Comparison of ENCODE assay signal across 9 mouse cellular contexts in genomic region chr5:102692487-102692886, GRCm38 (mm10).
DNase-seq lines count a peak whose midpoint lies in the region; ATAC-seq and TF ChIP-seq lines count a peak whose summit lies in the region.
"Had no signal": no experiment of that assay in that cellular context is flagged by ENCODE, and none has a peak within 500 bp of the region (broad histone marks: within the 10 kb centered on the region; RNA-seq: fewer than 3 reads in every experiment).

No protein-coding gene starts in this region.

- in situ Hi-C loops in ES-E14 (cut with MboI; ENCODE audit: low sequenced_read_pairs in 2 of 2, unreplicated experiment in 2 of 2), result loop anchor here in 1 of 2 experiments (25.0 kb wide), 1 partner anchor 480 kb away; no protein-coding TSS in a partner anchor

- WGBS in embryonic facial prominence, embryonic 10.5 days, result 22% methylated on average over 4 of the region's 4 CpGs

- no peaks in the 10 kb centered on the region for H3K27me3 ChIP-seq in embryonic facial prominence, embryonic 10.5 days (replicated peaks; ENCODE audit: low read depth, poor library complexity, severe bottlenecking)
- H3K27me3 ChIP-seq: stomach, embryonic 15.5 days had no signal

- peak; percentile 33 for DNase-seq in ES-E14 (ENCODE audit: low read depth, low spot score)
- DNase-seq in adrenal gland, postnatal 14 days, result peak; percentile 75
- peak; percentile 42 for DNase-seq in embryonic facial prominence, embryonic 10.5 days (ENCODE audit: low spot score)
- peak; percentile 52 to 65 for DNase-seq in heart, postnatal 36 days
- peak; percentile 63 to 88 for DNase-seq in layer of hippocampus, adult 18-20 months (ENCODE audit: low spot score in 2 of 2)
- DNase-seq in lung, postnatal 10 days, result peak; percentile 74
- DNase-seq in retina, postnatal 7 days (ENCODE audit: low read depth, low spot score), result peak; percentile 60

- no peaks in the 10 kb centered on the region for H3K36me3 ChIP-seq in ES-E14 (ENCODE audit: control insufficient read depth, insufficient read depth, low read length, poor library complexity, severe bottlenecking)
- H3K36me3 ChIP-seq in embryonic facial prominence, embryonic 10.5 days (replicated peaks), result no peaks in the 10 kb centered on the region
- H3K36me3 ChIP-seq: stomach, embryonic 15.5 days had no signal

- no peaks in the 10 kb centered on the region for H3K4me1 ChIP-seq in ES-E14 (ENCODE audit: control insufficient read depth in 2 of 2, insufficient read depth in 2 of 2, low read length in 2 of 2, poor library complexity in 1 of 2)
- H3K4me1 ChIP-seq in embryonic facial prominence, embryonic 10.5 days, result no peaks in the 10 kb centered on the region
- H3K4me1 ChIP-seq: stomach, embryonic 15.5 days had no signal

- no peak overlapping the region for H3K9ac ChIP-seq in ES-E14 (ENCODE audit: insufficient read depth, low read depth, low read length, poor library complexity, severe bottlenecking)
- H3K9ac ChIP-seq: stomach, embryonic 15.5 days had no signal

- no peak for ATAC-seq in inflammation-experienced regulatory T-cells, adult 6 months

- no peak overlapping the region for H3K4me3 ChIP-seq in ES-E14 (ENCODE audit: insufficient read depth in 1 of 2, low read depth in 1 of 2, low read length in 2 of 2, poor library complexity in 1 of 2, severe bottlenecking in 1 of 2)
- H3K4me3 ChIP-seq in embryonic facial prominence, embryonic 10.5 days, result no peak overlapping the region
- H3K4me3 ChIP-seq: stomach, embryonic 15.5 days had no signal

- intact Hi-C loops in heart, postnatal 36 days (cut with DNase I), result loop anchor here (5.0 kb wide), 2 partner anchors 270 to 545 kb away; no protein-coding TSS in a partner anchor

- no peak overlapping the region for H3K27ac ChIP-seq in ES-E14 (ENCODE audit: insufficient read depth, low read depth, low read length, poor library complexity, severe bottlenecking)
- no peak overlapping the region for H3K27ac ChIP-seq in embryonic facial prominence, embryonic 10.5 days (replicated peaks)
- H3K27ac ChIP-seq: stomach, embryonic 15.5 days had no signal

- no peaks in the 10 kb centered on the region for H3K9me3 ChIP-seq in ES-E14 (ENCODE audit: control insufficient read depth, insufficient read depth, low read depth, low read length)
- no peaks in the 10 kb centered on the region for H3K9me3 ChIP-seq in embryonic facial prominence, embryonic 10.5 days
- H3K9me3 ChIP-seq: stomach, embryonic 15.5 days had no signal

TF ChIP-seq in ES-E14, 5 proteins besides CTCF, POLR2A, EP300 and RAD21:
- no peak for TF ChIP-seq ZNF384 (IDR thresholded peaks at IDR 0.05; ENCODE audit: low read depth, low read length)
- TF ChIP-seq HCFC1 (IDR thresholded peaks at IDR 0.05; ENCODE audit: borderline replicate concordance, insufficient read depth, low read length), result no peak
- TF ChIP-seq CHD2 (IDR thresholded peaks at IDR 0.05; ENCODE audit: low read depth, low read length), result no peak
- TF ChIP-seq MAFK (IDR thresholded peaks at IDR 0.05; ENCODE audit: insufficient read depth, low read depth, low read length), result no peak
- TF ChIP-seq ZC3H11A (IDR thresholded peaks at IDR 0.05; ENCODE audit: borderline replicate concordance, low read depth, low read length), result peak; percentile 70; the same call in 1 of the 2 replicates
